Mouse (Mus musculus) forebrain, postnatal 0 days (tissue): ENCODE data around the gene Megf11. TPM values are rescaled to one million over a fixed set of nuclear protein-coding genes. Genes with fewer than 3 reads are reported as not detected.
"Not testable (repeated sequence)": the region's sequence is repeated elsewhere in the genome, so short reads cannot be mapped to it uniquely, and the experiment has no call there.

ENCODE experiments used
- ATAC-seq: fragments of 200-750 bp; cut with Nextera tagmentation; 2 replicates; pipeline ENCODE4 v1.8.0; 2017; ENCODE audit warnings: mild to moderate bottlenecking, moderate library complexity
- DNase-seq: peaks from one replicate; pipeline ENCODE4 v3.0.0-alpha.2; 2015
- H3K27ac ChIP-seq: fragments of 300-500 bp; sonication (generic); 2 replicates; pipeline ENCODE4 v1.5.1; 2014; ENCODE audit warnings: low read depth, mild to moderate bottlenecking, antibody characterized with exemption, low read length, moderate library complexity, mixed read lengths
- H3K27me3 ChIP-seq: fragments of 300-500 bp; sonication (generic); 2 replicates; pipeline ENCODE4 v1.6.1; 2014; ENCODE audit warnings: mild to moderate bottlenecking, low read length, mixed read lengths; ENCODE audit not compliant: insufficient read depth
- H3K36me3 ChIP-seq: fragments of 300-500 bp; sonication (generic); 2 replicates; pipeline ENCODE4 v1.6.1; 2014; ENCODE audit warnings: mild to moderate bottlenecking, moderate library complexity; ENCODE audit not compliant: insufficient read depth
- H3K4me1 ChIP-seq: fragments of 300-500 bp; sonication (generic); 2 replicates; pipeline ENCODE4 v1.6.1; 2014; ENCODE audit warnings: antibody characterized with exemption; ENCODE audit not compliant: insufficient read depth
- H3K4me2 ChIP-seq: fragments of 300-500 bp; sonication (generic); 2 replicates; pipeline ENCODE4 v1.6.1; 2014; ENCODE audit warnings: low read depth, mild to moderate bottlenecking, moderate library complexity
- H3K4me3 ChIP-seq: fragments of 300-500 bp; sonication (generic); 2 replicates; pipeline ENCODE4 v1.5.1; 2014; ENCODE audit warnings: low read depth, low read length, mixed read lengths
- H3K9ac ChIP-seq: fragments of 300-500 bp; sonication (generic); 2 replicates; pipeline ENCODE4 v1.6.1; 2014; ENCODE audit warnings: mild to moderate bottlenecking
- H3K9me3 ChIP-seq: fragments of 300-500 bp; sonication (generic); 2 replicates; pipeline ENCODE4 v1.6.1; 2016; ENCODE audit warnings: low read length
- CTCF ChIP-seq: sonication (generic); IDR thresholded peaks from 2 replicates; pipeline ENCODE4 v1.5.1; 2016; ENCODE audit warnings: antibody characterized with exemption, control low read depth, low read depth
- WGBS: fragments of 180-500 bp; shearing (Covaris S2); extraction: QIAGEN DNeasy Blood & Tissue Kit; methylation state at CpG from one replicate; pipeline ENCODE4 v1.1.7; 2014; 5-methylcytosine and 5-hydroxymethylcytosine counted together
- polyA plus RNA-seq: library from polyadenylated mRNA; unstranded; fragments of >200 nt; fragmentation: Nextera tagmentation; extraction: Ambion mirVana; gene quantifications from 2 replicates; pipeline ENCODE4 v1.2.1, GENCODE M21; 2015
- total RNA-seq: library from RNA; depleted of rRNA; stranded (reverse); fragments of >200 nt; gene quantifications from 2 replicates; pipeline ENCODE4 v1.2.3, GENCODE M21; 2014

The Megf11 gene
- total and polyA plus RNA-seq, 2 experiments from 2014 or later: 8.9 to 14.5 TPM

- no peak overlapping the region for H3K9ac ChIP-seq
- no peak for TF ChIP-seq CTCF
- no peak for ATAC-seq
- no peaks in the 10 kb centered on the region for H3K27me3 ChIP-seq
- H3K4me2 ChIP-seq: no peak overlapping the region
- no peak for DNase-seq
- no peaks in the 10 kb centered on the region for H3K9me3 ChIP-seq
- no peak overlapping the region for H3K27ac ChIP-seq
- WGBS: 25% methylated on average over 5 of the region's 5 CpGs
- peaks cover 3% of the 10 kb centered on the region; the same call in 1 of the 2 replicates for H3K4me1 ChIP-seq
- H3K4me3 ChIP-seq: no peak overlapping the region
- H3K36me3 ChIP-seq: no peaks in the 10 kb centered on the region
Measured at GRCm38 (mm10) chr9:64667513-64667912, 282.1 kb downstream of the Megf11 start.

GRCm38 (mm10) chr9:64668001-64668400 lies 282.6 kb downstream of the Megf11 start:
- 72% methylated on average over 2 of the region's 2 CpGs for WGBS
- DNase-seq (no peak), ATAC-seq (no peak)
- H3K4me1 ChIP-seq: peaks cover 3% of the 10 kb centered on the region; the same call in 1 of the 2 replicates
- H3K27ac ChIP-seq: no peak overlapping the region
- no peak for TF ChIP-seq CTCF
- no peak overlapping the region for H3K4me3 ChIP-seq
- no peaks in the 10 kb centered on the region for H3K36me3 ChIP-seq
- H3K9me3 ChIP-seq: no peaks in the 10 kb centered on the region
- H3K4me2 ChIP-seq: no peak overlapping the region
- H3K27me3 ChIP-seq: no peaks in the 10 kb centered on the region
- no peak overlapping the region for H3K9ac ChIP-seq

GRCm38 (mm10) chr9:64671341-64672319 lies 286.2 kb downstream of the Megf11 start:
- not testable (repeated sequence) for H3K9ac ChIP-seq, H3K4me1 ChIP-seq, H3K36me3 ChIP-seq, H3K9me3 ChIP-seq, H3K27me3 ChIP-seq, DNase-seq, H3K27ac ChIP-seq, ATAC-seq, H3K4me2 ChIP-seq, H3K4me3 ChIP-seq
- 28% methylated on average over 11 of the region's 11 CpGs for WGBS

GRCm38 (mm10) chr9:64687122-64688014 lies 301.9 kb downstream of the Megf11 start:
- no peak overlapping the region for H3K4me2 ChIP-seq
- no peak for TF ChIP-seq CTCF
- no peaks in the 10 kb centered on the region for H3K9me3 ChIP-seq
- no peak overlapping the region for H3K4me3 ChIP-seq
- no peaks in the 10 kb centered on the region for H3K27me3 ChIP-seq
- H3K9ac ChIP-seq: no peak overlapping the region
- H3K27ac ChIP-seq: no peak overlapping the region
- DNase-seq: no peak
- no peak for ATAC-seq
- H3K36me3 ChIP-seq: no peaks in the 10 kb centered on the region
- H3K4me1 ChIP-seq: no peaks in the 10 kb centered on the region
- 52% methylated on average over 13 of the region's 13 CpGs for WGBS

GRCm38 (mm10) chr9:64688015-64688394 lies 302.6 kb downstream of the Megf11 start:
- Histone ChIP-seq H3K9ac (no peak overlapping the region), H3K27me3 (no peaks in the 10 kb centered on the region), H3K9me3 (no peaks in the 10 kb centered on the region), H3K27ac (no peak overlapping the region), H3K4me3 (no peak overlapping the region), H3K4me2 (no peak overlapping the region), H3K36me3 (no peaks in the 10 kb centered on the region), H3K4me1 (no peaks in the 10 kb centered on the region)
- no peak for TF ChIP-seq CTCF
- no peak for ATAC-seq
- DNase-seq: no peak
- WGBS: 56% methylated on average over 1 of the region's 1 CpGs

GRCm38 (mm10) chr9:64690771-64691170 lies 305.3 kb downstream of the Megf11 start:
- no peak overlapping the region for H3K9ac ChIP-seq
- ATAC-seq: 0 out of 2 replicates have a peak, but pooled peaks have one; percentile 7
- no peaks in the 10 kb centered on the region for H3K9me3 ChIP-seq
- no peak for DNase-seq
- no peaks in the 10 kb centered on the region for H3K4me1 ChIP-seq
- H3K27ac ChIP-seq: no peak overlapping the region
- H3K4me3 ChIP-seq: no peak overlapping the region
- 84% methylated on average over 2 of the region's 2 CpGs for WGBS
- no peak overlapping the region for H3K4me2 ChIP-seq
- H3K36me3 ChIP-seq: peaks cover 18% of the 10 kb centered on the region
- no peaks in the 10 kb centered on the region for H3K27me3 ChIP-seq
- no peak for TF ChIP-seq CTCF
